Mouse (Mus musculus) limb, embryonic 11.5 days (tissue): ENCODE measurements around the gene Syne1. TPM values are rescaled to one million over a fixed set of nuclear protein-coding genes. Genes with fewer than 3 reads are reported as not detected.

Source experiments
- ATAC-seq: fragments of 200-750 bp; cut with Nextera tagmentation; 2 replicates; pipeline ENCODE4 v1.8.0; 2017; ENCODE audit warnings: low read depth; ENCODE audit not compliant: insufficient number of reproducible peaks, low FRiP score, low TSS enrichment
- DNase-seq: peaks from one replicate; pipeline ENCODE4 v3.0.0-alpha.2; 2015; ENCODE audit warnings: low spot score
- H3K27ac ChIP-seq: fragments of 300-500 bp; sonication (generic); replicated peaks from 2 replicates; pipeline ENCODE4 v1.5.1; 2014; ENCODE audit warnings: low read depth, mild to moderate bottlenecking, low read length
- H3K27me3 ChIP-seq: fragments of 300-500 bp; sonication (generic); 2 replicates; pipeline ENCODE4 v1.6.1; 2014; ENCODE audit warnings: mild to moderate bottlenecking, low read length, mixed read lengths; ENCODE audit not compliant: control insufficient read depth, insufficient read depth
- H3K36me3 ChIP-seq: fragments of 300-500 bp; sonication (generic); 2 replicates; pipeline ENCODE4 v1.6.1; 2014; ENCODE audit warnings: mild to moderate bottlenecking, low read length, moderate library complexity, mixed read lengths; ENCODE audit not compliant: control insufficient read depth, insufficient read depth
- H3K4me1 ChIP-seq: fragments of 300-500 bp; sonication (generic); 2 replicates; pipeline ENCODE4 v1.6.1; 2014; ENCODE audit warnings: low read length, mixed read lengths; ENCODE audit not compliant: control insufficient read depth, insufficient read depth
- H3K4me2 ChIP-seq: fragments of 300-500 bp; sonication (generic); 2 replicates; pipeline ENCODE4 v1.6.1; 2014; ENCODE audit warnings: low read depth, mild to moderate bottlenecking, moderate library complexity; ENCODE audit not compliant: severe bottlenecking
- H3K4me3 ChIP-seq: fragments of 300-500 bp; sonication (generic); 2 replicates; pipeline ENCODE4 v1.5.1; 2014; ENCODE audit warnings: low read depth, low read length
- H3K9ac ChIP-seq: fragments of 300-500 bp; sonication (generic); 2 replicates; pipeline ENCODE4 v1.6.1; 2014; ENCODE audit warnings: mild to moderate bottlenecking, low read length
- H3K9me3 ChIP-seq: fragments of 300-500 bp; sonication (generic); 2 replicates; pipeline ENCODE4 v1.6.1; 2016; ENCODE audit warnings: low read length; ENCODE audit not compliant: control insufficient read depth
- WGBS: fragments of 180-500 bp; shearing (Covaris S2); extraction: QIAGEN DNeasy Blood & Tissue Kit; methylation state at CpG from one replicate; pipeline ENCODE4 v1.1.7; 2014; 5-methylcytosine and 5-hydroxymethylcytosine counted together
- polyA plus RNA-seq: library from polyadenylated mRNA; unstranded; fragments of >200 nt; fragmentation: Nextera tagmentation; extraction: Ambion mirVana; gene quantifications from 2 replicates; pipeline ENCODE4 v1.2.1, GENCODE M21; 2014

The Syne1 gene
- polyA plus RNA-seq, 1 experiment from 2014 or later = 2.8 TPM

GRCm38 (mm10) chr10:5256686-5257085 is 294.6 kb downstream of the Syne1 start:
- H3K27ac ChIP-seq = no peak overlapping the region
- no peak overlapping the region for H3K4me2 ChIP-seq
- no peaks in the 10 kb centered on the region for H3K9me3 ChIP-seq
- no peaks in the 10 kb centered on the region for H3K27me3 ChIP-seq
- H3K9ac ChIP-seq = no peak overlapping the region
- H3K4me1 ChIP-seq = no peaks in the 10 kb centered on the region
- no peak for DNase-seq
- no peaks in the 10 kb centered on the region for H3K36me3 ChIP-seq
- no peak for ATAC-seq
- H3K4me3 ChIP-seq = no peak overlapping the region

GRCm38 (mm10) chr10:5253752-5254151 is 297.5 kb downstream of the Syne1 start:
- no peaks in the 10 kb centered on the region for H3K36me3 ChIP-seq
- DNase-seq = no peak
- ATAC-seq = no peak
- no peaks in the 10 kb centered on the region for H3K27me3 ChIP-seq
- no peaks in the 10 kb centered on the region for H3K4me1 ChIP-seq
- no peak overlapping the region for H3K9ac ChIP-seq
- H3K4me3 ChIP-seq = no peak overlapping the region
- no peak overlapping the region for H3K27ac ChIP-seq
- H3K9me3 ChIP-seq = no peaks in the 10 kb centered on the region
- H3K4me2 ChIP-seq = no peak overlapping the region

GRCm38 (mm10) chr10:5250702-5251101 is 300.6 kb downstream of the Syne1 start:
- H3K4me2 ChIP-seq = no peak overlapping the region
- H3K36me3 ChIP-seq = no peaks in the 10 kb centered on the region
- 57% methylated on average over 10 of the region's 10 CpGs for WGBS
- H3K27me3 ChIP-seq = no peaks in the 10 kb centered on the region
- H3K4me3 ChIP-seq = no peak overlapping the region
- ATAC-seq (no peak), DNase-seq (no peak)
- no peak overlapping the region for H3K27ac ChIP-seq
- H3K4me1 ChIP-seq = no peaks in the 10 kb centered on the region
- no peak overlapping the region for H3K9ac ChIP-seq
- no peaks in the 10 kb centered on the region for H3K9me3 ChIP-seq

- H3K27ac ChIP-seq = no peak overlapping the region
- no peaks in the 10 kb centered on the region for H3K9me3 ChIP-seq
- ATAC-seq (no peak), DNase-seq (no peak)
- H3K36me3 ChIP-seq = no peaks in the 10 kb centered on the region
- 76% methylated on average over 4 of the region's 4 CpGs for WGBS
- H3K4me1 ChIP-seq = no peaks in the 10 kb centered on the region
- no peak overlapping the region for H3K4me3 ChIP-seq
- no peaks in the 10 kb centered on the region for H3K27me3 ChIP-seq
- H3K9ac ChIP-seq = no peak overlapping the region
- H3K4me2 ChIP-seq = no peak overlapping the region
These were observed 311.6 kb downstream of the Syne1 start for GRCm38 (mm10) chr10:5239680-5240079.

GRCm38 (mm10) chr10:5236926-5237325 is 314.4 kb downstream of the Syne1 start:
- H3K4me1 ChIP-seq = no peaks in the 10 kb centered on the region
- H3K36me3 ChIP-seq = no peaks in the 10 kb centered on the region
- ATAC-seq = no peak
- 42% methylated on average over 4 of the region's 4 CpGs for WGBS
- no peak overlapping the region for H3K9ac ChIP-seq
- no peak overlapping the region for H3K27ac ChIP-seq
- H3K4me2 ChIP-seq = no peak overlapping the region
- DNase-seq = no peak
- H3K27me3 ChIP-seq = no peaks in the 10 kb centered on the region
- H3K4me3 ChIP-seq = no peak overlapping the region
- no peaks in the 10 kb centered on the region for H3K9me3 ChIP-seq

GRCm38 (mm10) chr10:5236171-5236570 is 315.1 kb downstream of the Syne1 start:
- no peaks in the 10 kb centered on the region for H3K36me3 ChIP-seq
- no peak overlapping the region for H3K4me3 ChIP-seq
- WGBS = 89% methylated on average over 3 of the region's 3 CpGs
- no peaks in the 10 kb centered on the region for H3K9me3 ChIP-seq
- no peak overlapping the region for H3K9ac ChIP-seq
- DNase-seq = no peak
- no peaks in the 10 kb centered on the region for H3K27me3 ChIP-seq
- no peaks in the 10 kb centered on the region for H3K4me1 ChIP-seq
- ATAC-seq = no peak
- H3K4me2 ChIP-seq = no peak overlapping the region
- H3K27ac ChIP-seq = no peak overlapping the region

GRCm38 (mm10) chr10:5234721-5235501 is 316.4 kb downstream of the Syne1 start:
- Histone ChIP-seq H3K4me2 (no peak overlapping the region), H3K9me3 (no peaks in the 10 kb centered on the region), H3K9ac (no peak overlapping the region), H3K36me3 (no peaks in the 10 kb centered on the region), H3K27ac (0 out of 2 replicates have a peak overlapping the region, but pooled peaks have one; percentile 1), H3K4me3 (no peak overlapping the region), H3K27me3 (no peaks in the 10 kb centered on the region), H3K4me1 (no peaks in the 10 kb centered on the region)
- peak; percentile 57; the same call in 1 of the 2 replicates for ATAC-seq
- DNase-seq = peak; percentile 31
- WGBS = 51% methylated on average over 9 of the region's 9 CpGs

GRCm38 (mm10) chr10:5229129-5229528 is 322.2 kb downstream of the Syne1 start:
- DNase-seq = no peak
- H3K4me1 ChIP-seq = no peaks in the 10 kb centered on the region
- no peak for ATAC-seq
- no peak overlapping the region for H3K27ac ChIP-seq
- H3K4me2 ChIP-seq = no peak overlapping the region
- H3K27me3 ChIP-seq = no peaks in the 10 kb centered on the region
- no peak overlapping the region for H3K9ac ChIP-seq
- H3K36me3 ChIP-seq = no peaks in the 10 kb centered on the region
- no peaks in the 10 kb centered on the region for H3K9me3 ChIP-seq
- WGBS = 91% methylated on average over 8 of the region's 8 CpGs
- no peak overlapping the region for H3K4me3 ChIP-seq
